Mouse (Mus musculus): ENCODE data around the gene Sh3pxd2a.

Gene Sh3pxd2a

DNA sequence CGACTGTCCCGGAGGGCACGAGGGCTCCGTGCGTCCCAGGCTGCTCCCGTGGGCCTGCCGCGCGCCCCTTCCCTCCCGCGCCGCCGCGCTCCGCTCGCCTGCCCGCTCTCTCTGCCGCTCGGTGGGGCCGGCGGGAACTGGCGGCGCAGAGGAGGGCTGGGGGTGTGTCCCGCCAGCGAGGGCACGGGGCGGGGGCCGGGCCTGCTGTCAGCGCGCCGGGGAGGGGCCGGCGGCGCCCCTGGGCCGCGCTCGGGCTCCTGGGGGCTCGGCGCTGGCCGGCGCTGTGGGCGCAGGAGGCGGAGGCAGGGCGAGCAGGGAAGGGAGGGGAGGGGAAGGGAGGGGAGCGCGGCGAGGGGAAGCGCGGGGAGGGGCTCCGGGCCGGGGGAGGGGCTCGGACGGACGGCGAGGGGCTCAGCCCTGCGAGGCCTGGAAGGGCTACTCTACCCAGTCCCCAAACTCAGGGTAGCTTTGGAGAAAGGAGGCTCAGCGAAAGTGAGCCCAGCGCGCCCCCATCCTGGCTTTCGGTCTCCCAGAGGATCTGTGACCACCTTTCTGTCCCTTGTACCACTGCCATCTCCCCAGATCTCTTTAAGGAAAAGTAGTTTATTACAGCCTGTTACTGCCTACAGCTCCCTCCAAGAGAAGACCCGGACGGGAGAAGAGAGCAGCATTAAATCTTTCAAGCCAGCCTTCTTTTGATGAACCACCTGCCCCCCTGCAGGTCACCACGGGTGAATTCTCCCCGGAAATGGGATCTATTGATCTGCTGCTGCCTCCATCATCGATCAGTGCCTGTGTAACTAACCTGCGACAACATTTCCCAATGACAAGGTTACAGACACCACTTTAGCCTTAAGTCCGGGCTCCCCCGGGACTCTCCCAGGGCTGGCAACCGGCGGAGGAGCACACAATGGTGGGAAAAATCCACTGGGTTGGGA, at the start of gene Sh3pxd2a:
Gene Sh3pxd2a, minus strand, starts transcription at position 98 of the 938 bp plus-strand sequence.
- DNase-seq (ENCODE audit: low spot score), result no peak

DNA sequence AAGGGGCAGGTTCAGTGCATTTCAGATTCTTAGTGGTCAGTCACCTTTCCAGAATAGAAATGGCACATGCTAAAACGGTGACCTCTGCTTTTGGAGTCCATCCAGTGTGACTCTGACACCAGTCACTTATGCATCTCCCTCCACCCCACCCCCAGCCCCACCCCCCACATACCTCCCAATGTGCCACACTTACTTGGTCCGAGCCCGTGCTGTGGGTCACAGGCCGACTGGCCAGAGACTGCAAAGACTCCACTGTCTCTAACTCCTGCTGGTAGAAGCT, 49.4 kb upstream of the Sh3pxd2a start:
- no peak for DNase-seq (ENCODE audit: low spot score)

DNA sequence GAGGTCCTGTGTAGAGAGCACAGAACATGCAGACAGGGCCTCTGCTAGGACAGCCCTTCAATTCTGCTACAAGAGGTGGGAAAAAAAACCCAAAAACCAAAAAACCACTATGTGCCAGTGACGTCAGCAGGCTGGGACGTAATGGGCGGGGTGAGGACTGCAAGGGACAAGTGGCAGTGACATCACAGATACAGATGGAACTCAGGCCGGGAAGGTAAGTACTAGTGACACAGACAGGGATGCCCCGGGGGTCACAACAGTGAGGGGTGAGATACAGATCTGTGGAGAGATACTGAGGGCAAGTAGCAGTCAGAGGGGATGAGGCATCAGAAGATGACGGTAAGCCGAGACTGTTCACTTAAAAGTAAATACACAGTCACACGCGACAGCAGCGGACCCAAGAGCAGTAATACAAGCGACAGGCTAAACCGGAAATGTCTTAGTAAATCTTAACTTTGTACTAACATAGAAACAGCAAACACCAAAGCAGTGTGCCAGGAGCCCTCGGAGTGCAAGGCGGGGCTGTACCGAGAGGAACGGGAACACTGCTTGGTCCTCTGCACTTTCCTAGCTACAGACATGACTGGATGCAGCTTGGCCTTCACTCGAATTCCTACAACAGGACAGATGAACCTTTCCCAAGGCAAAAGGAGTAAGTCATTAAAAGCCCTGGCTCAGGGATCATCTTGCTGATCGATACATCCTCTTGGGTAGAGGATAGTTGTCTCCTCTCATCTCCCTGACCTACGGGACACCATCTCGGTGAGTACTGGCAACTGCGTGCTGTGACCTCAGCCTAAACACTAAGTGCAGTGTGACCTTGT, 48.8 kb upstream of the Sh3pxd2a start:
- no peak for DNase-seq (ENCODE audit: low spot score)

DNA sequence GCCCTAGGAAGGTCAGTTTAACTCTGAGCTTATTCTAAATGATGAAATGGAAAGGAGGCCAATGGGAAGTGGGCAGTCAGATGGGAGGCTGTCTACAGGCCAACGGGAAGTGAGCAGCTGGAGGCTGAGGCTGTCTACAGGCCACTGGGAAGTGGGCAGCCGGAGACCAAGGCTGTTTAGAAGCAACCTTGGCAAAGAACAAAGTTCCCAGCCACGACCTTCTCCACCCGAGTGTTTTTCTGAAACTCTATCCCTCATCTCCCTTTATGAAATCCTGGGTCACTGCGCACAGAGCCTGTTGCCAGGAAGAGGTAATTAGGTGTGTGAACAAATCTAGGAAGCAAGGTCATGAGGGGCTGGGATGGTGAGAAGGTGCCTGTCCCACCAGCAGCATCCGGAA, 47.8 kb upstream of the Sh3pxd2a start:
- no peak for DNase-seq (ENCODE audit: low spot score)

DNA sequence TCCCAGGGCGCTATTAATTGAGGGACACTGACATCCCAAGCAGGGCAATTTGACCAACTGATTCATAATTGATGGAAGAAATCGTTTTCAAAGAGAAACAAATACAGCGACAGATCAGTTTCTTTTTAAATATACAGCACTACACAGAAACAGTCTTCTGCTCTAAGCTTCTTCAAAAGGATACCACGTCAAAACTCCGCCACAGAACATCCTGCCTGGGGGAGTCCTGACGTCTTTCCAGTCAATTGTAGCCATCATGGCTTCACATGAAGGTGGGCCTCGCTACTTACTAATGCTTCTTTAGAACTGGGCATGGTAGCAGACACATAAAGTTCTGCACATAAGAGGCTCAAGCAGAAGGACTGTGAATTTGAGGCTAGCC, 47.1 kb upstream of the Sh3pxd2a start:
- DNase-seq (ENCODE audit: low spot score), result no peak

DNA sequence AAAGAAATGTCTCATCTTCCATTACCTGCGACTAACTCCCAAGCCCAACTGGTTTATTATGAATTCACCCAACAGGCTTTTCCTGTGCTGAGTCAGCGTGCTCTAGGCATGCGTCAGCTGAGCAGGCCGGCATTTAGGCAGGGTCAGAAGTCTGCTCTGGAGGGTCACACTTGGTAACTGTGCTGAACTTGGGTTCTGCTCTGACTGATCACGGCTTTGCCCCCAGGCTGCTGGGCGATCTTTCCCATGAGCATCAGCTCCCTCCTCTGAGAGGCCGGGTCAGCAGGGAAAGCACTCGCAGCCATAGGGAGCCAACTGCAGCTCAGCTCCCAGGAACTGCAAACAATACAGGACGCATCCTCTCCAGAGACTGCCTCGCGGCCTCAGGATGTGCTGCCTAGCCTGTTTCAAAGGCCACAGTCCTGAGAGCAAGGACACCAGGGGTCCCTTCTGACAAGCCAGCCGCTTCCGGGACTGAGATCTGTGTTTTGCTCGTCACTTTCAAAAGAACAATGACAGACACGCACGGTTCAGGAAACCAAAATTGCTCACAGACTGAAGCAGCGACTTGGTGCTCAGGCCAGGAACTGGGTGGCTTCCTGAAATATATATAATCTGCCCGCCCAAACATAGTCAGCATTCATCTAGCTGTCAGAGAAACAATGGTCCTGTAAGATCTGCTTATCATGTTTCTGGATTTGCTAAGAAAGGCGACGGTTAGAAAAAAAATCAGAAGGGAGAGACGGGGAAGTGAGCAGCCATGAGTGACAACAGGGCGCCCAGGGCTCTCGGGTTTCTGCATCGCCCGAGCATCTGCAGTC, 46.5 kb upstream of the Sh3pxd2a start:
- DNase-seq (ENCODE audit: low spot score), result no peak

DNA sequence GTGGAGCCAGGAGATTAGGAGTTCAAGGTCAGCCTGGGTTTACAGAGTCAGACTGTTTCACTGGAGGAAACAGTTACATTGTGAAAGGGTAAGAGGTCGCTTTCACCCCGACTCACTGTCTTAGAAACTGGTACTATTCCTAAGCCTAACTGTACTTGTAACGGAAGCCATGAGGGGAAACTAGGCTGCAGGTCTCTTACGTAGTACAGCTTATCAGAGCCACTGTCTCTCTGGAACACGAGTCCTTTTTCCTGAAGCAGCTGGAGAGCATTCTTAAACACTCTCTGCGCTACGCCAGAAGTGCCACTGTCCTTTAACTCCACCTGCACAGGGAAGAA, 45.9 kb upstream of the Sh3pxd2a start:
- no peak for DNase-seq (ENCODE audit: low spot score)

DNA sequence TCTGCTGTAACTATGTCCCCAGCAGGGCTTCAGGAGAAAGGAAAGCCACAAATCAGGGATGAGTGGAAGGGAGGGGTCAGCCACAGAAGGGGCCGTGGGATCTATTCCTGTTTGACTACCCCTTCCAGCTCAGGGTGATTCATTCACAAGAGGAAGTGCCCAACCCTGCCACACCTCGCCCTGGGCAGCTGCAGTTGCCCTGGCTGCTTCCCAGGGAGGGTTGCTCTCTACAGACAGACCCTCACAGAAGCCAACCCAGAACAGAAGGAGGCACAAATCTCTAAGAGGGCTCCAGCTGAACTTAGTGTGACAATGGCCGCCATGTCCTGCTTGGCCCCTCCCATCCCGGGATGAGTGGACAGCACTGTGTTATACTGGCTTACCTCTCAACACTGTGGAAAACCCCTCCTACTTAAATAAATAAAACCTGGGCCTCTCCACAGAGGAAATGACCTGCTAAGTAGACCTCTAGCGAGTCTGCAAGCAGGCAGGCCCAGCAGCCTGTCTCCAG, 44.6 kb upstream of the Sh3pxd2a start:
- no peak for DNase-seq (ENCODE audit: low spot score)

DNA sequence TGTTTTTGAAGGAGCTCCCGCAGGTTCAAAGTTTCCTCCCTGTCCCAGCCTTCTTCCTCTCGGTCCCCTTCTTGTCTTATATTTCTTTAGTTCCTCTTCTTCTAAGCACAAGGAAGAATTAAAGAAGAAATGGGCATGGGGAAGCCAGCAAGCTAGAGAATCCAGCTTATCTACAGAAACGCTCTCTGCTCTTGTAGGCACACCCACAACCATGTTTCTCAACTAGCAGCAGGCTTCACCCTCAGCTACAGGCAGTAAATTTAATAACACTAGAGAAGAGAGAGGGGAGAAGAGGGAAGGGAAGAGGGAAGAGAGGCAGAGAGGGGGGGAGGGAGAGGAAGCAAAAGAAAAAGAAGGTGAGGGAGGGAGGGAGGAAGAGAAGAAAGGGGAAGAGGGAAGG, 44.0 kb upstream of the Sh3pxd2a start:
- no peak for DNase-seq (ENCODE audit: low spot score)

DNA sequence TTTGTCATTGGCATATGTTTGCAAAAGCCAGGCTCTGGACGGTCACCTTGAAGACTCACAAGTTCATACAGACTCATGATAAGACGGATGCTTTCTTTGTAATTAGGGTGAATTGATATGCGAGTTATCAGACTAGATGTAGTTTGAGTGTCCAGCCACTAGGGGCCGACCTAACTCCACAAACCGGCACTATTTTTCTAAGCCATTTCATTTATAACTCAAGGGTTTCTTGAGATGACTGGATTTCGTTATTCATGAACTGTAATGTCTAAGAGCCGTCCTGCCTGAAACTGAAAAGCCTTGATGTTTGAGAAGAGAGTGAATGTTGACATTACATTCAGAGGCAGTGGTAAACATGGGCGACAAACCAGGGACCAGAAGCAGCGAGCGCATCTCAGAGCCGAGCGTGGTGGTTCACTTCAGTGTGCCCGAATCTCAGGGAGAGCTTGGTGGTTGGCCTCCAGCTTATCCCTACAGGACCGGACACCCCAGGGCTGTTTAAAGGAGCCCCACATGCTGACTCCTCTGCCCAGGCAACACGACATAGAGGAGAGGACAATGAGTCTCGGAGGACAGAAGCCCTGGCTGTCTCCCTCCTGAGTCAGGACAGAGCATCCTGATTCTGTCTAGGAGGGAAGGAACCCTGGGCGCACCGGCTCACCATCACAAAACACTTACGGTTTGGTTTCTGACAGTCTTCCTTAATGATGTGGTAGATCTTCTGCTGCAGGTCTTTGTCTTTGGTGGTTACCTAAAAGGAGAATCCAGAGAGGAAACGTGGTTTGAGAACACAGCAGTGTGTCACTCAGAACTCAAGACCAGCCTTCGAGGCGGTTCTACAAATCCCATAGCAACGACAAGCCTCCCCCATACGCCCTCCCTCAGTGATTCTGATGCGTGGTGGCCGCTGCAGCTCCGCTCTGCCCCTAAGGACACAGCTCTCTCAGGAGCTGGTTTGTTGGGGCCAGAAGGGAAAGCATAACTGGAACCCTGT, 43.2 kb upstream of the Sh3pxd2a start:
- peak; percentile 50 for DNase-seq (ENCODE audit: low spot score)

DNA sequence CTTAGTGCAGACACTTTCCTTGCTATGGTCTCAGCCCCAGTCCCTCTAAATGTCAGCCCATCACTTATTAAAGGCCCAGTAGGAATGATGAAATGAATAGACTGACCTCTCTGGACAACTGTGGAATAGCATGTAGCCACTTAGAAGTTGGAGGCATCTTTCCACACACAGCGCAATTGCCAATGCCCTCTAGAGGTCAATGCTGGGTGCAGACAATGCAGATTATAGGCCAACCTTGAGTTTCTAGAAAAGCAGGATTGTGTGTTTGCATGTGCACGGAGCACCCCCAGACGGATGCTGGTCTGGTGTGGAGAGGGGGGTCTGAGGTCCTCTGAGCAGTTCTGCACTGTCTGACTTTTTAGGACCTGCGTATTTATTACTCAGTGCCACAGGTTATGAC, 39.4 kb upstream of the Sh3pxd2a start:
- no peak for DNase-seq (ENCODE audit: low spot score)

DNA sequence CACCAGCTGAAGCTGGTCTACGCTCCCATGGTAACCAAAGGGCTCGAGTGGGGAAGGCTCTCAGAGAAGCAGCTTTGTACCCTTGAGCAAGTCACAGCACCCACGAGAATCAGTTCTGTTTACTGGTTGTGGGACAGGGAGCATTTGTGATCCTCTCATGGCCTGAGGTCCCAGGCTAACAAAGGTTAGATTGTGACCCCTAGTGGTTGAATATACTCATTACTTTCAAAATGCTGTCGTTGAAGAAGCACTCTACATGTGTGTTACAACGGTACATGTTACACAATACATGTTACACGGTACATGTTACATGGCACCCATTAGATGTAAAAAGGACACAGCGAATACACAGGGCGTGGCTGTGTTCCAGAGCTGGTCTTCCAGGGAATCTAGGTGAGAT, 38.4 kb upstream of the Sh3pxd2a start:
- DNase-seq (ENCODE audit: low spot score), result no peak

DNA sequence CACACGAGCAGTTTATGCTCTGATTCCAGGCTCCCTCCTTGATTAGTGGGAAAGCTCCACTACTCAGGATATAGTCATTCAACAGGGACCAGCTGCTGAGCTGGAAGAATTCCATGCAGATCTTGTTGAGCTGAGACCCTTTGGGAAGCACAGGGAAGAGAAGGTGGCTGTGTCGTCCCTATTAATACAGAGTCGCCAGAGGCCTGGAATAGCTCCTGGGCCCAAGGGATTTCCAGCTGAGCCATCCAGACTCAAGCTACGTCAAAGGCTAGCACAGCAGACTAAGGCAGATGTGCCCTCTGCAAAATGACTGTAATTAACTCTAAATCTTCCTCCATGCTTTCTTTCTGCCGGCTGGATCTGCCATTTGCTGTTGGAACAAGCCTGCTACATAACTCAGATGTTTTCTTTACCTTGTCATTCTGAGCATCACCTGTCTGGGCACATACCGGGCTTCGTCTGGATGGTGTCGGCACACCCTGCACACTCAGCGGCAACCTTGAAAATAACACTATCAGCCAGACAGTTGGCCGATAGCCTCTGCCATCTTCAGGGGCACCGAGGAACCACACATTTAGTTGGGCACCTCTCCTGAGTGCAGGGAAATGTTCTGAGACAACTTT, 36.3 kb upstream of the Sh3pxd2a start:
- no peak for DNase-seq (ENCODE audit: low spot score)

DNA sequence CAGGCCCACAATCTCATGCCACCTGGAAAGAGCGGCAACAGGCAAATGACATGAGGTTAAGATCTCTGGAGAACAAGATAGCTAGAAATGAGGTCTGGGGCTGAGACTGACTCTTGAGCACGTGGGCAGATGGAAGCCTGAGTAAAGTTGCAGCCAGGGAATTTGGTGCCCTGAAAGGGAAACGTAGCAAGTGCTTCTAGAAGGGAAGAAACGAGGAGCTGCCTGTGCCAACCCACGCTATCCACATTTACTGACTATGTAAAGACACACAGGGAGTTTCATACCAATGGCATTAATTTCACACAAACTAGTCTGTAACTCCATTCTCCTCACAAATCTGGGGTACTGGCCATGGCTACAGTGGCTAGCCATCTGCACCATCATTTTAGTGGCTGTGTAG, 35.6 kb upstream of the Sh3pxd2a start:
- no peak for DNase-seq (ENCODE audit: low spot score)

DNA sequence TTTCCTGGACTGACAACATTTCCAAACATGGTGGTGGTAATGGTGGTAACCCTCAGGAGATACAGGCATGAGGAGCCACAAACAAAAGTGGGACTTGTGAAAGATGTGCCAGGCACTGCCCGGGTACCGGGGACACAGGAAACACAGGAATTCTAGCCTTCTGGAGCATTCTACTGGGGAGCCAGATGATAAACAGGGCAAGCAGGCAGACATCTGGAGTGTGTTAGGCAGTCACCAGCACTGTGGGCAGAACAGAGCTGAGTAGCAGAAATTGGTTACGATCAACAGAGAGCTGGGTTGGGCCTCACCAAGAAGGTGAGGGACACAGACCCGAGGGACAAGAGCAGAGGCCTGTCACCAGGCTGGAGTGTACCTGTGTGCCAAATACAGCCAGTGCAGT, 34.7 kb upstream of the Sh3pxd2a start:
- no peak for DNase-seq (ENCODE audit: low spot score)

DNA sequence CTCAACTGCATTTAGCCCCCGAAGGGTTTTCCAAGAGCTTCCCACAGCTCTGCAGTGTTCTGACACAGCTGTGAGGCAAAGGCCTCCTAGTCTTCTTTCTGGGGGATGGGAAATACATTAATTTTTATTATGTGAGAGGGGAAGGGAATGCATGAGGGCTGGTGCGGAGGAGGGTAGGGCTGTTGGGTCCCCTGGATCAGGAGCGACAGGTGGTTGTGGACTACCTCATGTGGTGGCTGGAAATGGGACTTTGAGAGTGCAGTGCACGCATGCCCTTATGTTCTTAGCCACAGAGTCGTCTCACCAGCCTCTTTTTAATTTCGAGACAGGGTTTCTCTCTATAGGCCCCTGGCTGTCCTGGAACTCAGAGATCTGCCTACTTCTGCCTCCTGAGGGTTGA, 33.5 kb upstream of the Sh3pxd2a start:
- DNase-seq (ENCODE audit: low spot score), result no peak

DNA sequence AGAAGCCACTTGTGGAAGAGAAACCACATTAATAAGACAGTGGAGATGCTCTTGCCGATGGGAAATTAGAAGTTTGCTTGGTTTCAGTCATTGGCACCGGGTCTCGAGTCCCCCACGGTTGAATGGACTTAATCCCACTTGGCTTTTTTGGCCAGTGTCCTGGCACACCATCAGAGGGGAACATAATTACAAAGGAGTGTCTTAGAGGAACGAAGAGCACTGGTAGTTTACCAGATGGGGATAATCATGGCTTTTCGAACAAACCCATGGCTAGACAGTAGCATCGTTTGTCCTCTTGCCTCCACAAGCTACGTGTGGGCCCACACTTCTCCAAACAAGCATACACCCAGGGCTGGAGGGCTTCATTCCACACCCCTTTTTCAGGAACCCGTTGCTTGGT, 33.1 kb upstream of the Sh3pxd2a start:
- no peak for DNase-seq (ENCODE audit: low spot score)

DNA sequence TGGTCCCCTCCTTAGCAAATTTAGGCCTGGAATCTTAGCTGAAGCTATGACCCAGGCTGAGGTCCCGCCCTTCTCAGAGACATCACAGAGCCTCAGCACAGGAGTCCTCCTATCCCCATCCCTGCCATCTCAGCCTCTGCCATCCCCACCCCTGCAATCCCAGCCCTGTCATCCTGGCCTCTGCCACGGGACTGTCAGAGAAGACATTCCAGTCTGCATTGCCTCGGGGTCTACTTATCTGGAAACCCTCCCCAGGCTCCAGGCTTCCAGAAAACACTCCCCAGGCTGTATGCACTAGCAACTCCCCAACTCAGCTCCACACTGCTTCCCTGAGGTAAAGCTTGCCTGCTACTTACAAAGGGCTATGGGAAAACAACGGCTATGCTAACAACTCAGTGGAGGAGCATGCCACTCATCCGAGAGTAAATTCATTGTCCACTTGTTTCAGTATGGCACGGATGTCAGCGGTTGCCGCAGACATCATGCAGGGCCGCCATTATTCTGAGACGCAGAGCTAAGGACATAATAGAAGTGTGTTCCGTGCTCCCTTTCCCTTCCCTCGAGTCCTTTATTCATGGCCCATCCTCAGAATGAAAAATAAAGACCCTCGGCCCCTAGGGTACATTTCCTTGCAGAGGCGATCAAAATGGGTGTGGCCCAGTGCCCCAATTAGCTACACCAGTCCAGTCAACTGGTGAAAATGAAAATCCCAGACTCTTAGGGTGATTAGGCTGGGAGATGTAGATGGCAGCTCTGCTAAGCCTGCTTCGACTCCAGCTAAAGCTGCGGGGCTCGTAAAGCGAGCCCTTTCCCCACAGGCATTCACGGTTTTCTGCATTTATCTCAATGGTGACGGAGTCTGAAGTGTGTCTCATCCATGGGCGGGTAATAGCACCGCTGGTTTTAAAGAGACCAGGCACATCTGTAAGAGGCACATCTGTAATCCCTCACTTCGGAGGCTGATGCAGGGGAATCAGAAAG, 29.1 kb upstream of the Sh3pxd2a start:
- no peak for DNase-seq (ENCODE audit: low spot score)

DNA sequence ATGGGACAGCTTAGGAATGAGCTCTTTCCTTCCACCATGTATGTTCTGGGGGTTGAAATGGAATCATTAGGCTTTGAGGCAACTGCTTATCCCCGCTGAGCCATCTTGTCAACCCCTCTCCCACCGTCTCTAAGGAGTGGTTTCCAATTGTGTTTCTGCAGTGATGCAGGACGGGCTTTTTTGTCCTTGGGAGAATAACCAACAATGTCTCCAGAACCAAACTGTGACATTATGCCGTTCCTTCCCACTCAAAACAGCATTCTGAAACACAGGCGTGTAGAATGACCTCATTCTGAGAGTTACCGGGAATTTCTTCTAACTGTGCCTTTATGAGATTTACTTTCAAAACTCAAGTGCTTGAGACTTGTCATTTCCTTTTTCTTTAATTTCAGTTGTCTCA, 28.2 kb upstream of the Sh3pxd2a start:
- no peak for DNase-seq (ENCODE audit: low spot score)

DNA sequence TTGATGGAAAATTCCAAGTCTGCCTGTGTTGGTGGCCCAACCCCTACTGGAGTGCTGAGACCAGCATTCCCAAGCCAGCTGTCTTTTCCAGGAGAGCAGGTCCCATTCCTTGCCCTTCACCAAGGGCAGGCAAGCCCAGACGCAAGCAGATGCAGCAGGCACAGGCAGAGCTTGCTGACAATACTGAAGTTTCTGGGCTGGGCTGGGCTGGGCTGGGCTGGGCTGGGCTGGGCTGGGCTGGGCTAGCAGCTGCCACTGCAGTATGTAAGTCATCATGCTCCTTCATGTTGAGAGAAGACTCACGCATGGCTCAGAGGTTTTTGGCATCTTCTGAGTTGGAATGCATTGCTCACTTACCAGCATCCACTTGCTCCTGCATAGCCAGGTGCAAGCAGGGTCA, 27.7 kb upstream of the Sh3pxd2a start:
- no peak for DNase-seq (ENCODE audit: low spot score)
